Mouse (Mus musculus) forebrain, embryonic 14.5 days (tissue): ENCODE results near the gene Gm21985. TPM values are rescaled to one million over a fixed set of nuclear protein-coding genes. Genes with fewer than 3 reads are reported as not detected.
"Not testable (repeated sequence)": the region's sequence is repeated elsewhere in the genome, so short reads cannot be mapped to it uniquely, and the experiment has no call there.

Source experiments
- ATAC-seq: fragments of 200-750 bp; cut with Nextera tagmentation; 2 replicates; pipeline ENCODE4 v1.8.0; 2017; ENCODE audit warnings: mild to moderate bottlenecking, moderate library complexity
- DNase-seq: peaks from one replicate; pipeline ENCODE4 v3.0.0-alpha.2; 2015; ENCODE audit warnings: low spot score
- H3K27ac ChIP-seq: fragments of 300-500 bp; sonication (generic); 2 replicates; pipeline ENCODE4 v1.5.1; 2014; ENCODE audit warnings: low read depth, mild to moderate bottlenecking, control low read depth, low read length, moderate library complexity
- H3K27me3 ChIP-seq: fragments of 300-500 bp; sonication (generic); replicated peaks from 2 replicates; pipeline ENCODE4 v1.6.1; 2014; ENCODE audit warnings: low read length, control low read depth, mixed read lengths; ENCODE audit not compliant: control insufficient read depth, insufficient read depth
- H3K36me3 ChIP-seq: fragments of 300-500 bp; sonication (generic); 2 replicates; pipeline ENCODE4 v1.6.1; 2014; ENCODE audit warnings: low read length, control low read depth; ENCODE audit not compliant: control insufficient read depth, insufficient read depth
- H3K4me1 ChIP-seq: fragments of 300-500 bp; sonication (generic); 2 replicates; pipeline ENCODE4 v1.6.1; 2014; ENCODE audit warnings: antibody characterized with exemption, low read length, control low read depth; ENCODE audit not compliant: control insufficient read depth, insufficient read depth
- H3K4me2 ChIP-seq: fragments of 300-500 bp; sonication (generic); 2 replicates; pipeline ENCODE4 v1.6.1; 2014; ENCODE audit warnings: mild to moderate bottlenecking, control low read depth, low read length
- H3K4me3 ChIP-seq: fragments of 300-500 bp; sonication (generic); 2 replicates; pipeline ENCODE4 v1.5.1; 2014; ENCODE audit warnings: low read depth, low read length, control low read depth
- H3K9ac ChIP-seq: fragments of 300-500 bp; sonication (generic); 2 replicates; pipeline ENCODE4 v1.6.1; 2014; ENCODE audit warnings: mild to moderate bottlenecking, low read length, control low read depth, moderate library complexity
- H3K9me3 ChIP-seq: fragments of 300-500 bp; sonication (generic); replicated peaks from 2 replicates; pipeline ENCODE4 v1.6.1; 2016; ENCODE audit warnings: low read length, control low read depth, mixed read lengths; ENCODE audit not compliant: control insufficient read depth
- WGBS: fragments of 180-500 bp; shearing (Covaris S2); extraction: QIAGEN DNeasy Blood & Tissue Kit; methylation state at CpG from one replicate; pipeline ENCODE4 v1.1.7; 2014; 5-methylcytosine and 5-hydroxymethylcytosine counted together
- polyA plus RNA-seq: library from polyadenylated mRNA; unstranded; fragments of >200 nt; fragmentation: Nextera tagmentation; extraction: Ambion mirVana; gene quantifications from 2 replicates; pipeline ENCODE4 v1.2.1, GENCODE M21; 2014

Gm21985 gene
- polyA plus RNA-seq, 1 experiment from 2014 or later, result not detected

GRCm38 (mm10) chr2:112452513-112452912 lies 186.4 kb downstream of the Gm21985 start:
- not testable (repeated sequence) for H3K27me3 ChIP-seq, DNase-seq, ATAC-seq, H3K9me3 ChIP-seq, H3K4me3 ChIP-seq, H3K4me2 ChIP-seq, H3K36me3 ChIP-seq, H3K9ac ChIP-seq, H3K4me1 ChIP-seq, H3K27ac ChIP-seq

DNA sequence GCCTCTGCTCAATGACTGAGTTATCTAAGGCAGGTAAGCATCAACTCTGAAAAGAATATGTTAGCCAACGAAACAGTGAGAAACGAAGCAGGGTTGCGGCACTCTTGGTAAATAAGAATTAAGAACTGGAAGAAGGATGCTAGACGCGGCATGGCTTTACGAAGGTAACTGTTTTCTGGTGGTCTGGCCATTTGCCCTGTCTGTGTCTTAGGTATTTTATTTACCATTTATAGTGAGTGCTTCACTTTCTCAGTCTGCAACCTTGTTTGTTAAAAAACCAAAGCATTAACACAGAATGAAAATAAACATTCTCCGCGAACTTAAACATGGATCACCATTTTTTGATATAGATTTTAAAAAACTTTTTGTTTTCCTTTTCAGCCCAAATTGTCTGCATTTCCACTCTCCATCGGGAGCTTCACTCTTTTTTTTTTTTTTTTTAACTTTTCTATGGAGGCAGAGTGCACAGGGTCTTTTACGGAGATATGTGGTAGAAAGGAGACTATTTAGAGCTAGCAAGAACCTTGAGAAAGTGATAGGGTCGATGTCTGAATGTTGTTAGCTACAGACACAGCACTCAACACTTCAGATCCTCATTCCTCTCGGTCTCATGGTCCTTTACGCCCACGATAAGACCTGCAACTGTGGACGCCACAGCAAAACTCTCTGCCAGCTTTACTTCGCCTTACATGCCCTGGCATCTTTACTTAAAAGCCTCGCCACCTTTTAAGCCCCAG lies 188.2 kb downstream of the Gm21985 start:
- ATAC-seq, result no peak

DNA sequence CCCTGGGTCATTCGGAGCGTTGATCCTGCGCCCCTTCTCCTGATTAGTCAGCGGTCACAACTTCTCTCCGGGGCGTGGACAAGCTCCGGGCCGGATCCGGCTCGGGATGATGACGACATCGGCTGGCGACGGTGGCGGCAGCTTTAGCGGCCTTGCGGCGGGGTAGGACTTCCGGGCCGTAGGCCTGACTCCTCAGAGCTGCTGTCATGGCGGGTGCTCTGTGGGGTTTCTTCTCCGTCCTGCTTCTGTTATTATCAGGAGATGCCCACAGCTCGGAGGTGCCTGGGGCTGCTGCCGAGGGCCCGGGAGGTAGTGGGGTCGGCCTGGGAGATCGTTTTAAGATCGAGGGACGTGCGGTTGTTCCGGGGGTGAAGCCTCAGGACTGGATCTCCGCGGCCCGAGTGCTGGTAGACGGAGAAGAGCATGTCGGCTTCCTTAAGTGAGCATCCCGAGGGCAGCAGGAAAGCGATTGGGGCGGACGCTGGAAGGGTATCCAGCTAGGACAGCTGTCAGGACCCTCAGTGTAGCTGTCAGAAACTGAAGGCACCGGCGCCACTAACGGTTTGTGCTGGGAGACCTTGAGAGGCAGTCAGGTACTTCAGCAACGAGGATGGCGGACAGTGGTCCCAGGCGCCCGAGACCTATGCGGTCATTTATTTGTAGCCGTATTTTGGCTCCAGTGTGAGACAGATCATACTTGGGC lies 188.9 kb downstream of the Gm21985 start, which contains the start of gene Emc7:
TSS of gene Emc7 (plus strand) at position 136 of the 703 bp plus-strand sequence.
- Histone ChIP-seq H3K9ac (peak within 1 kb of the TSS; percentile 91), H3K27me3 (no peaks in the 10 kb centered on the region), H3K9me3 (no peaks in the 10 kb centered on the region), H3K4me1 (peaks cover 8% of the 10 kb centered on the region), H3K4me3 (peak within 1 kb of the TSS; percentile 78), H3K27ac (peak within 1 kb of the TSS; percentile 61; the same call in 1 of the 2 replicates), H3K4me2 (peak within 1 kb of the TSS; percentile 61), H3K36me3 (no peaks in the 10 kb centered on the region)
- peak; percentile 100 for ATAC-seq
- peak; percentile 97 for DNase-seq
- under 1% methylated on average over 49 of the region's 49 CpGs for WGBS

More for the DNA sequence above, 188.2 kb downstream of the Gm21985 start:
- peaks cover 8% of the 10 kb centered on the region for H3K4me1 ChIP-seq
- H3K27ac ChIP-seq, result peak overlapping the region; percentile 61; the same call in 1 of the 2 replicates
- H3K9me3 ChIP-seq, result no peaks in the 10 kb centered on the region
- peak overlapping the region; percentile 78 for H3K4me3 ChIP-seq
- no peaks in the 10 kb centered on the region for H3K36me3 ChIP-seq
- DNase-seq, result no peak
- 33% methylated on average over 17 of the region's 17 CpGs for WGBS
- no peaks in the 10 kb centered on the region for H3K27me3 ChIP-seq
- peak overlapping the region; percentile 91 for H3K9ac ChIP-seq
- peak overlapping the region; percentile 61 for H3K4me2 ChIP-seq

Other genes starting within 250 kb of the Gm21985 start
- not detected in 2 replicates for gene Olfr1311, start 241.9 kb upstream of the Gm21985 start, polyA plus RNA-seq
- gene Olfr1312, start 216.1 kb upstream of the Gm21985 start, polyA plus RNA-seq, result not detected in 2 replicates
- gene Olfr1313, start 188.5 kb upstream of the Gm21985 start, polyA plus RNA-seq, result not detected in 2 replicates
- not detected in 2 replicates for gene Olfr1314, start 169.5 kb upstream of the Gm21985 start, polyA plus RNA-seq
- not detected in 2 replicates for gene Olfr1315-ps1, start 150.9 kb upstream of the Gm21985 start, polyA plus RNA-seq
- gene Olfr1316, start 131.3 kb upstream of the Gm21985 start, polyA plus RNA-seq, result not detected in 2 replicates
- not detected in 2 replicates for gene Olfr1317, start 126.0 kb upstream of the Gm21985 start, polyA plus RNA-seq
- gene Olfr1318, start 112.1 kb upstream of the Gm21985 start, polyA plus RNA-seq, result not detected in 2 replicates
- 8.1 and 13.0 TPM in 2 replicates for gene Lpcat4, start 26.8 kb upstream of the Gm21985 start, polyA plus RNA-seq
- not detected in 2 replicates for gene Nutm1, start 7.0 kb upstream of the Gm21985 start, polyA plus RNA-seq
- gene Nop10, start 4.4 kb upstream of the Gm21985 start, polyA plus RNA-seq, result 170 and 190 TPM in 2 replicates
- gene Slc12a6, start 489 bp upstream of the Gm21985 start, polyA plus RNA-seq, result 15.0 and 16.5 TPM in 2 replicates
- gene Emc4, start 101.7 kb downstream of the Gm21985 start, polyA plus RNA-seq, result 165 and 170 TPM in 2 replicates
- 48.4 and 54.5 TPM in 2 replicates for gene Katnbl1, start 112.9 kb downstream of the Gm21985 start, polyA plus RNA-seq
- 15.2 and 15.3 TPM in 2 replicates for gene Emc7, start 188.7 kb downstream of the Gm21985 start, polyA plus RNA-seq
- 0.42 and 0.49 TPM in 2 replicates for gene Chrm5, start 214.5 kb downstream of the Gm21985 start, polyA plus RNA-seq
- gene Aven, start 226.7 kb downstream of the Gm21985 start, polyA plus RNA-seq, result 2.7 and 3.0 TPM in 2 replicates